Mouse (Mus musculus) lung, postnatal 10 days (tissue): Measurements from ENCODE around the gene C1ql3.

Experiments
- DNase-seq: peaks from one replicate; pipeline ENCODE4 v3.0.0; 2021

C1ql3 gene

GRCm38 (mm10) chr2:13011472-13011871 is at the start of gene C1ql3:
Gene C1ql3, minus strand, starts transcription at chr2:13011806.
- no peak for DNase-seq

DNA sequence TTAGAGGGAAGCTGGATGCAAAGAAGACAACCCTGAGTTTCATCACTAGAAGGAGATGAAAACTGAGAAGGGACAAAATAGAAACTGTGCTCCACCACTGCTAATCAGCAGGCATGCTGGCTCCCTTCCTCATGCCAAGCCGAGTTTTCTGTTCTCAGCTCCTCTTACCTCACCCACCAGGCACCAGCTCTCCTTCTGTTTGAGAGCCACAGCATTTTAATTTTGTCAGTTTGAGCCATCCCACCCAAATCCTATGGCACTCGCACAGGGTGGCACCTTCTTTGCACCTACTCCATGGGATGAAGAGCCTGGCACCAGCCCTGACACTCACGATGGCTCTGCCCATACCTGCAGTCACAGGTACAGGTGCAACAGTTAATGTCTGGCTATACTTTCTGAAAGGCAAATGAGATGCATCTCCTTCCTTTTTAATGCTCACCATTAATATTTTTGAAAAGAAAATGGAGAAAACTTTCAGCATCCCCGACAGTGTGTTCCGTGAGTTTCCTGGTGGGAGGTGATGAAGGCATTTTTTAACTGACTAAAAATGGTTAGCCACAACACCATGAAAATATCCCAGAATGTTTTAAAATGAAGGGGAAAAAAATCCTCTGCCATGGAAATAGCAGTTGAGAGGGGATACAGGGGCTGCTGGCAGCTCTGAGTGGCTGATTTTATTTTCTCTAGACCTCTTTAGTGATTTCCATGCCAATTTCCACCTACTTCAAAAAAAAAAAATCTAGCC is 49.0 kb upstream of the C1ql3 start:
- DNase-seq = no peak

- no peak for DNase-seq
Observed at GRCm38 (mm10) chr2:13048649-13049048, 37.0 kb upstream of the C1ql3 start.

DNA sequence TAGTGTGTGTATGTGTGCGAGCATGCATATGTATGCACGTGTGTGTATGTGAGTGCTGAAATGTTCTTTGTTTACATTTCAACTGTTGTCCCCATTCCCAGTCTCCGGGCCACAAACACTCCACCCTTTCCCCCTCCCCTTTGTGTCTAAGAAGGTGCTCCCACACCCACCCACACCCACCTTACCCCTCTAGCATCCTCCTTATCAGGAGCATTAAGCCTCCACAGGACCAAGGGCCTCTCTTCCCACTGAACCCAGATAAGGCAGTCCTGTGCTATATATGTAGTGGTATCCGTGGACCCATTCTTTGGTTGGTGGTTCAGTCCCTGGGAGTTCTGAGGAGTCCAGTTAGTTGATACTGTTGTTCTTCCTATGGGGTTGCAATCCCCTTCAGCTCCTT is 32.9 kb upstream of the C1ql3 start:
- no peak for DNase-seq

DNA sequence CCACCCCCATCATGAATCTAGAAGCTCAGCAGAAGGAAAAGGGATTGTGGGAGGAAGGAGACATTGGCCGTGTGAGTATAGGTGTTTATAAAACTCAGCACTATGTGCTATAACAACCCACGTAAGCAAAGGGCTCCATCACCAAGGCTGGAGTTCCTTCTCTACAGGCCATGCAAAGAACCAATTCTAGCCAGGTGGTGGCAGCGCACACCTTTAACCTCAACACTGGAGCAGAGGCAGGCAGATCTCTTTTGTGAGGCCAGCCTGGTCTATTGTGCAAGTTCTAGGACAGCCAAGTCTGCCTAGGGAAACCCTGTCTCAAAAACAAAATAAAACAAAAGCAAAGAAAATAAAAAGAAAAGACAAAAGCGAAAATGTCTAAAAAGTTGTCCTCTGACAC is 28.2 kb upstream of the C1ql3 start:
- no peak for DNase-seq

DNA sequence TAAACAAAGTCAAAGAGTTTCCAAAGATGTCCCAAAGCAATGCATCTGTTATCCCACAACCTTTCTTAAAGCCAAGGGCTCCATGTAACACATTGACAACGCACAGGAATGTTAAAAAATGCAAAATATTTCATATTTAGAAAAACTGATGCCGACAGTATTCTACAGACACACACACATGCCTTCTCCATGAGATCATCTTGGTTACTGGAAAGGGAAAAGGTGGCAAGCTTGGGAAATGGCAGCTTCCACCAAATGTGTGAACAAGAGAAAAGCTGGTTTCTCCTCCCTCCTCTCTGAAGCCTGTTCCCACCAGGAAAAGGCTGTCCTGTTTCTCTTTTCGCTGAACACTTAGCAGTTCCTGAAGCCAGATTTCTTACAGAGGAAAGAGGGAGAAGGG is 27.2 kb upstream of the C1ql3 start:
- no peak for DNase-seq

GRCm38 (mm10) chr2:13018861-13019260 is 7.3 kb upstream of the C1ql3 start:
- DNase-seq = no peak

DNA sequence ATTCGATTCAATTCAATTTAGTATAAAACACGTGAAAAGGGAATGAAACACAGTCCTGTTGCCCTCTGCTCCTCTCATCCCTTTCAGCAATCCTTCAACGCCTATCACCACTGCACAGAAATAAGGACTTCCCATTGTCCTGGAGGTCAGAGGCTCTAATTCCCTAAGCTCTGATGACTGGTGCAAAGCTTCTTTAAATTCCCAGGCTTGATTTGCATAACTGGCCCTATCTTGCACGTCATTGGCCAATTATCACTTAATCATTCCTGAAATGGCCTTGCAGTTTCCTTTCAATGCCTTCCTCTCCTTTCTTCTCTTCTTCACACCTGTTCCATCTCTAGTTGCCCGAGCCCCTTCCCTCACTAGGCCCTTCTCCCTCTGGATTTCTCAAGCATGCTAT is 6.8 kb upstream of the C1ql3 start:
- DNase-seq = no peak

- DNase-seq = no peak
Observed at GRCm38 (mm10) chr2:13011973-13012372, 367 bp upstream of the C1ql3 start.

- DNase-seq = peak; percentile 37
Observed at GRCm38 (mm10) chr2:13010460-13011341, 905 bp downstream of the C1ql3 start.

DNA sequence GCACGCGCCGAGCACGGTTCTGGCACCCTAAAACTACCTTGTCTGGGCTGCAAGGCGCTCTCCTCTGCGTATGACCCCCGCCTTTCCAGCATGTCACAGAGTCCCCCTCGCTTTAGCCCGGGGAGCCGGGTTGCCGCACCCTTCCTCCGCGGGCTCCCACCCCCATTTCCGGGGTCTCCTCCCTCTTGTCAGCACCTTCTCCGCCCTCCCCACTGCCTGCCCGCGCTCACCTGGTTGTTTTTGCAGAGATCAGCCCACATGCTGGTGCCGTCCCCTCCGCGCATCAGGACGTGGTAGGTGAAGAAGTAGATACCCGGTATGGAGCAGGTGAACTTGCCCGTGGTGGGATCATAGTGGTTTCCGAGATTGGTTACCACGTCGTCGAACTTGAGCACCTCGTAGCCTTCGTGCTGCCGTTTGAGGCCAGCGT is 1.6 kb downstream of the C1ql3 start:
- DNase-seq = no peak

DNA sequence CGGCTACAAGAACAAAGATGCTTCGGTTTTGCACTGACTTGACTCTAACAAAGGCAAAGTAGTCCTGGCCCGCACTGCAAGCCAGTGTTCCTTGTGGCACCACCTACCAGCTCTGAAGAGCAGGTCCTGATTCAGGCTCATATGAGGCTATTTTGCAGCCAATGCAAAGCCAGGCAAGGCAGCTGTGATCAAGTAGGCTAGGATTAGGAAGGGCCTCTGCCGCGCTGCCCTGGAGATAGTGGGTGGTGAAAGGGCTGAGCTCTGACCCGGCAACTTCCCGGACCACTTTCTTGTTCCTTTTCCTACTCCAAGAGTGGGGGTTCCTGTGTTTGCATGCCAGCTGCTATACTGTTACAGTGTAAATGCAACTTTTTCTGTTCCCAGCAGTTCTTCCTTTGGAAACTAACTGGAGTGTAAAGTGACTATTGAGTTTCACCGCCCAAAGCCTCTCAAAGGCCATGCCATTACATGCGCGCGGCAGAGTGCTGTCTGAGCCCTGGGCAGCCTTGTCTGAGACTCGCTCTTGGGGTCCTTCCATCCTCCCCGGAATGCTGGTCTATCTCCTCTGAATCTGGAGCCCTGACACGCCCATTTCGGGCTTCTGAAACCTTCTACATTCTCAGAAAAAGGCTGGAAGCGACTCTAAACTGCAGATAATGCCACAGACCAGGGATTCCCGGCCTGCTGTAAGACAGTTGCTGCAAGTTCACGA is 2.2 kb downstream of the C1ql3 start:
- no peak for DNase-seq

GRCm38 (mm10) chr2:13008433-13008832 is 3.2 kb downstream of the C1ql3 start:
- no peak for DNase-seq

- DNase-seq = no peak
Observed at GRCm38 (mm10) chr2:13000026-13000425, 11.6 kb downstream of the C1ql3 start.

GRCm38 (mm10) chr2:12984901-12985732 is 26.5 kb downstream of the C1ql3 start:
- DNase-seq = no peak

DNA sequence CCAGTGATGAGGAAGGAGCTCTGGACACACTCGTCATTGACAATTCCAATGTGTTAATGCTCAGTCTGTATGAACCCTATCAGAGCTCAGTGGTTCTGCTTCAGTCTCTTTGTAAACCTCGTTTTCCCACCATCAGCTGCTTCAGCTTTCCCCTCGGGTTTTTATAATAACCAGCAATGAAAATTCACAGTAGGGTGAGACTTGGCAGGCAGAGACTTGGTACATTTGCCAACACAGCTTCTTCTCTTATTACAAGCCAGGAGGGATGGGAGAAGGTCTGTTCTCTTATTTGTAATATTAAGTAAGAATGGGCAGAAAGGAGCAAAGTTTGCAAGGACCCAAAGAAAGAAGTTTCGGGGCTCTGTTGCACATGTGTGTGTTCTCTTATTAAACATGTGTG is 32.8 kb downstream of the C1ql3 start:
- no peak for DNase-seq

GRCm38 (mm10) chr2:12977367-12977766 is 34.2 kb downstream of the C1ql3 start:
- no peak for DNase-seq

GRCm38 (mm10) chr2:12973752-12974151 is 37.9 kb downstream of the C1ql3 start:
- DNase-seq = no peak

- DNase-seq = no peak
Observed at GRCm38 (mm10) chr2:12970049-12970724, 41.4 kb downstream of the C1ql3 start.

- no peak for DNase-seq
Observed at GRCm38 (mm10) chr2:12956703-12957424, 54.7 kb downstream of the C1ql3 start.
